Mouse (Mus musculus) brain, embryonic 14.5 days (tissue): ENCODE data around the gene Cox8a.

ENCODE experiments used
- CTCF ChIP-seq: fragments of 200-500 bp; IDR thresholded peaks from 2 replicates; pipeline ENCODE4 v1.5.1; 2012; ENCODE audit warnings: inconsistent platforms, mild to moderate bottlenecking, moderate library complexity, borderline replicate concordance; ENCODE audit not compliant: insufficient read depth, insufficient read length; ENCODE audit errors: extremely low read depth
- POLR2A ChIP-seq: fragments of 200-500 bp; IDR thresholded peaks from 2 replicates; pipeline ENCODE4 v1.6.1; 2012; ENCODE audit warnings: mild to moderate bottlenecking, inconsistent platforms, borderline replicate concordance; ENCODE audit not compliant: poor library complexity, insufficient read depth, insufficient read length, severe bottlenecking; ENCODE audit errors: extremely low read depth

DNA sequence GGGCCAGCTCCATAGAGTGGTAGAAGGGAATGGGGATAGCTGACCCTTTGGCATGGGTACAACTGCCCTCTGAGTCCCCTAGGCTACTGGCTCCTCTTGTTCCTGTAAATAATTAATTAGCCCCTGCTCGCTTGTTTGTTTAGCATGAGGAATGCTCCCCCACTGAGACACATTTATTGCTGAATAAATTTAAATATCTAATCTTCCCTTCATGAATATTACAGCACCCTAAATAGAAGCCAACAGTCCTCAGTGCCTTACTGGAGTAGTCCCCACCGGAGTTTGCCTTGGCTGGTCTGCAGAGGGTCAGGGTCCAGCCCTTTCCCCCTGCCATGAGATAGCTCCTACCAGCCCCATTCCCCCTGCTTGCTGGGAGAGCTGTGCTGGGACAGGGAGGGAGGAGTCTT, 24.9 kb downstream of the Cox8a start:
- TF ChIP-seq CTCF: no peak
- no peak for TF ChIP-seq POLR2A
